24 mouse cellular contexts compared by ENCODE assay signal in genomic region chr3:89908836-89909235, GRCm38 (mm10). TPM values are rescaled to one million over a fixed set of nuclear protein-coding genes. Genes with fewer than 3 reads are reported as not detected.
A peak's percentile ranks its signal among the peaks of the same experiment; 100 is the strongest.
DNase-seq lines count a peak whose midpoint lies in the region; ATAC-seq and TF ChIP-seq lines count a peak whose summit lies in the region.
"Had no signal": no experiment of that assay in that cellular context is flagged by ENCODE, and none has a peak within 500 bp of the region (broad histone marks: within the 10 kb centered on the region; RNA-seq: fewer than 3 reads in every experiment).

No protein-coding gene starts in this region.

- H3K4me1 ChIP-seq in liver, embryonic 15.5 days (replicated peaks): peaks cover 52% of the 10 kb centered on the region
- peaks cover 14% of the 10 kb centered on the region for H3K4me1 ChIP-seq in bone marrow, adult 2 months (ENCODE audit: control insufficient read depth, insufficient read depth, low read length)

- no peak overlapping the region for H3K27ac ChIP-seq in liver, embryonic 15.5 days (replicated peaks)
- peak overlapping the region; percentile 8; the same call in 1 of the 2 replicates for H3K27ac ChIP-seq in bone marrow, adult 2 months (ENCODE audit: control insufficient read depth, insufficient read depth, low read depth, low read length, poor library complexity)
- H3K27ac ChIP-seq: forebrain, embryonic 13.5 days; hindbrain, embryonic 14.5 days; intestine, embryonic 15.5 days; left cerebral cortex, adult 2 months; limb, embryonic 15.5 days; midbrain, embryonic 12.5 days had no signal

- intact Hi-C loops in left cerebral cortex, postnatal 10 days (cut with DNase I): no loop called here

- H3K4me2 ChIP-seq in liver, embryonic 15.5 days: peak overlapping the region; percentile 11; the same call in 1 of the 2 replicates
- H3K4me2 ChIP-seq: forebrain, embryonic 13.5 days; hindbrain, embryonic 14.5 days; intestine, embryonic 15.5 days; limb, embryonic 15.5 days; midbrain, embryonic 12.5 days had no signal

- H3K9ac ChIP-seq in liver, embryonic 15.5 days: no peak overlapping the region
- H3K9ac ChIP-seq: forebrain, embryonic 13.5 days; hindbrain, embryonic 14.5 days; intestine, embryonic 15.5 days; limb, embryonic 15.5 days; lung, embryonic 15.5 days; midbrain, embryonic 12.5 days had no signal

- no peak for TF ChIP-seq CTCF in bone marrow, adult 2 months (IDR thresholded peaks at IDR 0.05; ENCODE audit: control insufficient read depth, insufficient read depth, low read length)

- H3K9me3 ChIP-seq in liver, embryonic 15.5 days (replicated peaks): no peaks in the 10 kb centered on the region
- H3K9me3 ChIP-seq: forebrain, embryonic 13.5 days; intestine, embryonic 15.5 days; limb, embryonic 15.5 days; lung, embryonic 15.5 days; midbrain, embryonic 12.5 days had no signal

- TF ChIP-seq POLR2A in bone marrow, adult 2 months (IDR thresholded peaks at IDR 0.05; ENCODE audit: borderline replicate concordance, control insufficient read depth, low read depth, low read length): no peak

- H3K27me3 ChIP-seq in liver, embryonic 15.5 days: peaks cover 40% of the 10 kb centered on the region
- no peaks in the 10 kb centered on the region for H3K27me3 ChIP-seq in splenic B cell, adult 2 months (ENCODE audit: control insufficient read depth, insufficient read depth, low read length, poor library complexity, severe bottlenecking)
- H3K27me3 ChIP-seq: intestine, embryonic 15.5 days had no signal

- no peaks in the 10 kb centered on the region for H3K36me3 ChIP-seq in liver, embryonic 15.5 days (replicated peaks)
- H3K36me3 ChIP-seq in splenic B cell, adult 2 months (ENCODE audit: control insufficient read depth, insufficient read depth, low read length, poor library complexity, severe bottlenecking): no peaks in the 10 kb centered on the region
- H3K36me3 ChIP-seq: intestine, embryonic 15.5 days; limb, embryonic 15.5 days; lung, embryonic 15.5 days; midbrain, embryonic 12.5 days had no signal

- no peak overlapping the region for H3K4me3 ChIP-seq in liver, embryonic 15.5 days (replicated peaks)
- H3K4me3 ChIP-seq in bone marrow, adult 2 months (replicated peaks; ENCODE audit: control insufficient read depth, low read depth, low read length): no peak overlapping the region
- H3K4me3 ChIP-seq: forebrain, embryonic 13.5 days; intestine, embryonic 15.5 days; left cerebral cortex, adult 2 months; limb, embryonic 15.5 days; lung, embryonic 15.5 days; midbrain, embryonic 12.5 days had no signal

- DNase-seq in liver: no peak
- peak; percentile 54 to 60 for DNase-seq in spleen, postnatal 36 days (ENCODE audit: low spot score in 2 of 2)
- DNase-seq in spleen, postnatal 14 days (ENCODE audit: low spot score in 2 of 2): no peak
- DNase-seq in splenic B cell, adult 2 months (ENCODE audit: low read depth, low spot score): peak; percentile 56
- no peak for DNase-seq in retina, embryonic 14.5 days (ENCODE audit: low spot score)
- DNase-seq in left cerebral cortex, postnatal 10 days (ENCODE audit: extremely low spot score in 1 of 2, low spot score in 2 of 2): no peak
- DNase-seq: adrenal gland, adult 8-10 months; cerebellum, adult 2 months; cerebellum, postnatal 25 days; gastrocnemius, postnatal 36 days; heart, postnatal 36 days; kidney, postnatal 36 days; layer of hippocampus, adult 9-11 months; left cerebral cortex, postnatal 4 days; right cerebral cortex, postnatal 14 days had no signal

- ATAC-seq in liver, embryonic 15.5 days (ENCODE audit: insufficient read depth): no peak
- ATAC-seq: forebrain, embryonic 13.5 days; intestine, embryonic 15.5 days had no signal

- WGBS in liver, embryonic 15.5 days (ENCODE audit: insufficient replicate concordance): 60% methylated on average over 6 of the region's 6 CpGs
- 44% methylated on average over 6 of the region's 6 CpGs for WGBS in bone marrow, adult 2 months

RNA-seq across cellular contexts. Expression of gene Il6ra, which starts 4.2 kb away (rescaled TPM):
- polyA plus RNA-seq in liver, embryonic 15.5 days (2015; fragmentation: Nextera tagmentation; extraction: Ambion mirVana): 5.3 and 6.3 TPM in 2 replicates
- polyA plus RNA-seq in bone marrow, adult 2 months (2011; ENCODE audit: insufficient read depth, insufficient read length, low replicate concordance, missing spikeins): 6.5 and 11.4 TPM in 2 replicates
- total RNA-seq in left cerebral cortex, postnatal 10 days (2021): 1 to 10 TPM; 4.1 to 4.4 TPM

RNA-seq across cellular contexts. Expression of gene Atp8b2, which starts 54.5 kb away (rescaled TPM):
- polyA plus RNA-seq in liver, embryonic 15.5 days (2015; fragmentation: Nextera tagmentation; extraction: Ambion mirVana): 1.3 and 1.7 TPM in 2 replicates
- polyA plus RNA-seq in bone marrow, adult 2 months (2011; ENCODE audit: insufficient read depth, insufficient read length, low replicate concordance, missing spikeins): 9.0 and 30.6 TPM in 2 replicates
- 10 to 100 TPM; 77.0 to 88.7 TPM for total RNA-seq in left cerebral cortex, postnatal 10 days (2021)

Comparison
In these comparisons a context has a peak if more than half of its experiments do, and no peak if none do; other contexts are left out.
1. DNase-seq: peak in spleen, postnatal 36 days (2 of 2) and splenic B cell, adult 2 months (single experiment); none in liver (single experiment), spleen, postnatal 14 days (0 of 2), retina, embryonic 14.5 days (single experiment) and left cerebral cortex, postnatal 10 days (0 of 2).